Comparison of ENCODE assay signal across 28 mouse cellular contexts in genomic region chr16:31043136-31043535, GRCm38 (mm10). TPM values are rescaled to one million over a fixed set of nuclear protein-coding genes. Genes with fewer than 3 reads are reported as not detected.
DNase-seq lines count a peak whose midpoint lies in the region; ATAC-seq and TF ChIP-seq lines count a peak whose summit lies in the region.
"Had no signal": no experiment of that assay in that cellular context is flagged by ENCODE, and none has a peak within 500 bp of the region (broad histone marks: within the 10 kb centered on the region; RNA-seq: fewer than 3 reads in every experiment).

No protein-coding gene starts in this region.

- TF ChIP-seq EP300 in lung, postnatal 0 days (IDR thresholded peaks at IDR 0.05): no peak

- no peak overlapping the region for H3K27ac ChIP-seq in heart, embryonic 12.5 days (ENCODE audit: poor library complexity, severe bottlenecking)
- no peak overlapping the region for H3K27ac ChIP-seq in lung, postnatal 0 days (ENCODE audit: low read length)
- H3K27ac ChIP-seq: embryonic facial prominence, embryonic 13.5 days; embryonic facial prominence, embryonic 15.5 days; forebrain, embryonic 10.5 days; forebrain, embryonic 12.5 days had no signal

- no peaks in the 10 kb centered on the region for H3K36me3 ChIP-seq in heart, embryonic 12.5 days
- H3K36me3 ChIP-seq in lung, postnatal 0 days (ENCODE audit: insufficient read depth, low read length): no peaks in the 10 kb centered on the region
- H3K36me3 ChIP-seq: embryonic facial prominence, embryonic 13.5 days; embryonic facial prominence, embryonic 15.5 days; forebrain, embryonic 12.5 days had no signal

- peaks cover 40% of the 10 kb centered on the region for H3K4me1 ChIP-seq in heart, embryonic 12.5 days (replicated peaks)
- H3K4me1 ChIP-seq in lung, postnatal 0 days (ENCODE audit: insufficient read depth, low read depth, low read length): no peaks in the 10 kb centered on the region

- no peak for ATAC-seq in heart, embryonic 12.5 days (ENCODE audit: insufficient number of reproducible peaks, low FRiP score)
- peak; percentile 30; the same call in 1 of the 2 replicates for ATAC-seq in lung, postnatal 0 days
- ATAC-seq: activated CD4-positive, CD25-positive, alpha-beta regulatory T cell, adult 4 months; CD4-positive, CD25-positive, alpha-beta regulatory T cell, adult 4 months; forebrain, embryonic 14.5 days; forebrain, embryonic 16.5 days; Patski had no signal

- peak; percentile 41 for DNase-seq in adrenal gland, postnatal 14 days
- no peak for DNase-seq in adrenal gland, adult 8-10 months
- peak; percentile 83 for DNase-seq in heart, adult 11 months
- DNase-seq in lung, postnatal 0 days (ENCODE audit: low spot score): no peak
- no peak for DNase-seq in lung, postnatal 10 days
- DNase-seq in adipocyte (ENCODE audit: low spot score): peak; percentile 52
- DNase-seq: adrenal gland, adult 2 months; B cell, adult 2 months; cerebellum, adult 11 months; cerebellum, adult 18-20 months; cerebellum, adult 8-10 months; cerebellum, adult 9-11 months; cerebellum, postnatal 14 days; cerebellum, postnatal 36 days; embryo, embryonic 11 days had no signal

- H3K27me3 ChIP-seq in heart, embryonic 12.5 days (replicated peaks): no peaks in the 10 kb centered on the region
- no peaks in the 10 kb centered on the region for H3K27me3 ChIP-seq in lung, postnatal 0 days (replicated peaks; ENCODE audit: insufficient read depth, low read length)
- H3K27me3 ChIP-seq: CH12.LX; embryonic facial prominence, embryonic 13.5 days; embryonic facial prominence, embryonic 15.5 days; forebrain, embryonic 12.5 days; Patski had no signal

- H3K9me3 ChIP-seq in heart, embryonic 12.5 days (replicated peaks): no peaks in the 10 kb centered on the region
- H3K9me3 ChIP-seq in lung, postnatal 0 days (ENCODE audit: low read length): no peaks in the 10 kb centered on the region
- H3K9me3 ChIP-seq: embryonic facial prominence, embryonic 13.5 days; embryonic facial prominence, embryonic 15.5 days; forebrain, embryonic 10.5 days; forebrain, embryonic 12.5 days; G1E had no signal

- no peak overlapping the region for H3K4me2 ChIP-seq in heart, embryonic 12.5 days
- no peak overlapping the region for H3K4me2 ChIP-seq in lung, postnatal 0 days (replicated peaks; ENCODE audit: low read depth, low read length)
- H3K4me2 ChIP-seq: embryonic facial prominence, embryonic 13.5 days; embryonic facial prominence, embryonic 15.5 days; forebrain, embryonic 12.5 days had no signal

- H3K4me3 ChIP-seq in heart, embryonic 12.5 days: no peak overlapping the region
- H3K4me3 ChIP-seq in lung, postnatal 0 days (ENCODE audit: low read depth, low read length): no peak overlapping the region
- H3K4me3 ChIP-seq: embryonic facial prominence, embryonic 13.5 days; embryonic facial prominence, embryonic 15.5 days; erythroblast, embryonic 14.5 days; forebrain, embryonic 10.5 days; forebrain, embryonic 12.5 days had no signal

- 88% methylated on average over 5 of the region's 5 CpGs for WGBS in heart, embryonic 12.5 days
- WGBS in lung, postnatal 0 days: 72% methylated on average over 5 of the region's 5 CpGs

- H3K9ac ChIP-seq in heart, embryonic 12.5 days: no peak overlapping the region
- no peak overlapping the region for H3K9ac ChIP-seq in lung, postnatal 0 days (replicated peaks; ENCODE audit: low read depth)
- H3K9ac ChIP-seq: embryonic facial prominence, embryonic 13.5 days; embryonic facial prominence, embryonic 15.5 days; forebrain, embryonic 12.5 days had no signal

- TF ChIP-seq CTCF in lung, postnatal 0 days (IDR thresholded peaks at IDR 0.05): no peak

RNA-seq across cellular contexts. Expression of gene Xxylt1, which starts 38.1 kb away (rescaled TPM):
- 10.7 and 11.5 TPM in 2 replicates for total RNA-seq in adrenal gland, postnatal 14 days (2021)
- 10 to 100 TPM; 14.1 to 19.0 (median 16.7) TPM for total RNA-seq in adrenal gland, adult 8-10 months (2022)
- polyA plus RNA-seq in heart, embryonic 12.5 days (2016; fragmentation: Nextera tagmentation; extraction: Ambion mirVana): 12.9 and 13.7 TPM in 2 replicates
- polyA plus RNA-seq in lung, postnatal 0 days (2015; fragmentation: Nextera tagmentation; extraction: Ambion mirVana): 8.0 and 8.2 TPM in 2 replicates

Comparison
In these comparisons a context has a peak if more than half of its experiments do, and no peak if none do; other contexts are left out.
1. DNase-seq: peak in adrenal gland, postnatal 14 days (single experiment), heart, adult 11 months (single experiment) and adipocyte (single experiment); none in adrenal gland, adult 8-10 months (single experiment), lung, postnatal 0 days (single experiment) and lung, postnatal 10 days (single experiment).